Mouse (Mus musculus) lung, postnatal 14 days (tissue): Measurements from ENCODE around the gene Olfr1131.
"Not testable (repeated sequence)": the region's sequence is repeated elsewhere in the genome, so short reads cannot be mapped to it uniquely, and the experiment has no call there.

Experiments
- DNase-seq: peaks from one replicate; pipeline ENCODE4 v3.0.0; 2021

Olfr1131 gene

GRCm38 (mm10) chr2:87626804-87627203 is at the start of gene Olfr1131:
TSS of gene Olfr1131 (plus strand) at chr2:87627104.
- DNase-seq = no peak

GRCm38 (mm10) chr2:87605912-87606311 is 21.0 kb upstream of the Olfr1131 start, which contains the start of gene Olfr1130:
TSS of gene Olfr1130 (plus strand) at chr2:87606212.
- not testable (repeated sequence) for DNase-seq

GRCm38 (mm10) chr2:87637435-87637834 is 10.5 kb downstream of the Olfr1131 start, which contains the start of gene Olfr1132:
TSS of gene Olfr1132 (minus strand) at chr2:87637535.
- DNase-seq = no peak

DNA sequence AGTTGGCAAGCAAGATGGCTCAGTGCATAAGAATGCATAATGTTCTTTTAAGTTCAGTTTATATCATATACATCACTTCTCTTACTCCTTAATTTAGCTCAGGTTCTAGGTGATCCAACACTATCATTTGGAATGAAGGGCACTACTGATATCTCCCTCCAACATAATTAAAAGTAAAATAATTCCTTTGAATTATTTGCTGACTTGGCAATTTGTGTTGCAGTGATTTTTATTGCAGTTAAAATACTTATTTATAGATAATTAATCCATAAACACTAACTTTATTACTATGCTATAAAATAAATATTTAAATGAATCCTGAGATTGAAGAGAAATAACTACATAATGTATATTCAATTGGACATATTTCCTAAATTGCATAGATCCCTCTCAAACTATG is 15.5 kb downstream of the Olfr1131 start:
- DNase-seq = no peak

GRCm38 (mm10) chr2:87647274-87647673 is 20.4 kb downstream of the Olfr1131 start, which contains the start of gene Olfr1133:
TSS of gene Olfr1133 (minus strand) at chr2:87647374.
- no peak for DNase-seq

GRCm38 (mm10) chr2:87658360-87658759 is 31.5 kb downstream of the Olfr1131 start, which contains the start of gene Olfr1134:
TSS of gene Olfr1134 (minus strand) at chr2:87658460.
- no peak for DNase-seq

- no peak for DNase-seq
Observed at GRCm38 (mm10) chr2:87673564-87673963, 46.7 kb downstream of the Olfr1131 start, which contains the start of gene Olfr1135. TSS of gene Olfr1135 (minus strand) at chr2:87673664.
